Mouse (Mus musculus) colon, adult 2 months (tissue): ENCODE results near the gene Zfp952. TPM values are rescaled to one million over a fixed set of nuclear protein-coding genes. Genes with fewer than 3 reads are reported as not detected.

Experiments
- polyA plus RNA-seq: library from polyadenylated mRNA; depleted of rRNA; stranded (reverse); fragments of >200 nt; gene quantifications from 2 replicates; pipeline ENCODE4 v1.2.3, GENCODE M21; 2012; rRNA removed

The Zfp952 gene
- 1.2 and 1.3 TPM in 2 replicates for polyA plus RNA-seq

GRCm38 (mm10) chr17:32992699-32993474 is at the start of gene Zfp952:
Gene Zfp952, plus strand, starts transcription at chr17:32993129.

GRCm38 (mm10) chr17:32947215-32947914 is 45.6 kb upstream of the Zfp952 start, which contains the start of gene Cyp4f13:
Gene Cyp4f13, minus strand, starts transcription at chr17:32947402.

GRCm38 (mm10) chr17:32965623-32966290 is 27.2 kb upstream of the Zfp952 start, which contains the start of gene Zfp472:
Gene Zfp472, plus strand, starts transcription at chr17:32965814.

GRCm38 (mm10) chr17:33032900-33033891 is 40.3 kb downstream of the Zfp952 start, which contains the start of gene Zfp763:
Gene Zfp763, minus strand, starts transcription at chr17:33033402.

Other genes starting within 250 kb of the Zfp952 start
- gene Zfp871, start 204.8 kb upstream of the Zfp952 start, polyA plus RNA-seq, result 3.9 and 4.9 TPM in 2 replicates
- gene Zfp811, start 183.2 kb upstream of the Zfp952 start, polyA plus RNA-seq, result 0.15 TPM in 2 replicates
- 4.8 and 5.1 TPM in 2 replicates for gene Zfp799, start 162.9 kb upstream of the Zfp952 start, polyA plus RNA-seq
- 0.59 and 0.64 TPM in 2 replicates for gene Zfp870, start 101.5 kb upstream of the Zfp952 start, polyA plus RNA-seq
- 85.3 and 120 TPM in 2 replicates for gene Cyp4f14, start 75.8 kb upstream of the Zfp952 start, polyA plus RNA-seq
- gene Cyp4f13, start 45.7 kb upstream of the Zfp952 start, polyA plus RNA-seq, result 79.1 and 79.8 TPM in 2 replicates
- 0.22 and 0.41 TPM in 2 replicates for gene Zfp472, start 27.3 kb upstream of the Zfp952 start, polyA plus RNA-seq
- gene Zfp763, start 40.3 kb downstream of the Zfp952 start, polyA plus RNA-seq, result 0.13 and 0.16 TPM in 2 replicates
- gene 4921501E09Rik, start 74.9 kb downstream of the Zfp952 start, polyA plus RNA-seq, result not detected in 2 replicates
- gene Zfp563, start 96.2 kb downstream of the Zfp952 start, polyA plus RNA-seq, result 0.87 and 1.1 TPM in 2 replicates
- gene Morc2b, start 146.6 kb downstream of the Zfp952 start, polyA plus RNA-seq, result not detected in 2 replicates
- gene Olfr55, start 175.3 kb downstream of the Zfp952 start, polyA plus RNA-seq, result not detected in 2 replicates
- not detected in 2 replicates for gene Olfr239, start 198.2 kb downstream of the Zfp952 start, polyA plus RNA-seq
- not detected in 2 replicates for gene Olfr1564, start 228.6 kb downstream of the Zfp952 start, polyA plus RNA-seq